1 mouse cellular context compared by ENCODE assay signal in the genomic region with DNA sequence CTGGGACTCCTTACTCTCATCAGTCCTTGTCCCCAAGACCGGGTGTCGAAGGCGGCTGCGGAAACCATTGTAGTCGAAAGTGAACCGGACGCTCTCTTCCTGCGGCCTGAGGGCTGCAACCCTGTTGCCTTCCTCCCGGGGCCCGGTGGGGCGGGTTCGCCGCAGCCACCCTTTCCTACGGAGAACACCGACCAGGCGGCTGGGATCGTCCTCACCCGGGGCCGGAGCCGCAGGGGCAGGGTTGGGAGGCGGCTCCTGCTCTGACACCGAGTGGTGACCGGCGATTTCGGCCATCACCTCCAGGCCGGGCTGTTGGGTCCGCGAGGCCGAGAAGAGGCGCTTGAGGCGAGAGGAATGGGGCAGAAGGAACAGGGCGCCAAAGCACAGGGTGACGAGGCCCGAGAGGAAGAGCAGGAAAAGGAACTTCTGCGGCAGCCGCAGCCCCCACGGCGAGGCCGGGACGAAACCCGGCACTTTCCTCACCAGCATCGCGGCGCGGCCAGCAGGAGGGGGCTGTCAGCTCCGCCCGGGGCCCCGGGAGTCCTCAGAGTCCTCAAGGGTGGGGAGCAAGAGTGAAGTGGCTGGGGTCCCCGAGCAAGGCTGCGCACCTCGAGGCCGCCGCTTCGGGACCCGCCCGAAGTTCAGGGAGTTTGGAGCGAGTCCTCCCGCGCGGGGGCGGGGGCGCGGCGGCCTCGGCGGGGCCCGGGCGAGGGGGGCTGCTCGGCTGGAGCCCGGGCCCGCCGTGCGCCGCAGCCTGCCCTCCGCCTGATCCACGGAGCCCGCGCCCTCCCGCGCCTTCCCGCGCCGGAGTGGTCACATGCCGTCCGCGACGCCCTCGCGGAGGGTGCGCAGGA.
TF ChIP-seq lines count a peak whose summit lies in the region.

No protein-coding gene starts in this region.

TF ChIP-seq in MEL, 35 proteins besides CTCF, POLR2A, EP300 and RAD21 (continued from another document):
- TF ChIP-seq MYB (IDR thresholded peaks at IDR 0.05; ENCODE audit: low read depth, low read length): no peak
- no peak for TF ChIP-seq TBP (IDR thresholded peaks at IDR 0.05; ENCODE audit: low read depth, low read length)
- TF ChIP-seq TCF12 (IDR thresholded peaks at IDR 0.05; ENCODE audit: low read depth, low read length): no peak
- TF ChIP-seq ZC3H11A (IDR thresholded peaks at IDR 0.05; ENCODE audit: low read depth, low read length): no peak
- TF ChIP-seq ELF1 (IDR thresholded peaks at IDR 0.05; ENCODE audit: low read depth, low read length): no peak
- no peak for TF ChIP-seq MAZ (IDR thresholded peaks at IDR 0.05; ENCODE audit: low read depth, low read length)
TF ChIP-seq in MEL: peak in this region for 0.
